Mouse (Mus musculus) midbrain, embryonic 10.5 days (tissue): ENCODE measurements at regions not wholly inside any gene's neighbourhood (a gene's known extent, or its start where the extent isn't known, plus 50 kb on each side); places are given as distances from the start of the nearest gene placed in this dataset.

Experiments used
- DNase-seq: peaks from one replicate; pipeline ENCODE4 v3.0.0-alpha.2; 2017; ENCODE audit warnings: low spot score
- H3K27ac ChIP-seq: fragments of 300-500 bp; sonication (generic); replicated peaks from 2 replicates; pipeline ENCODE4 v1.5.1; 2016; ENCODE audit warnings: mild to moderate bottlenecking
- H3K27me3 ChIP-seq: fragments of 300-500 bp; sonication (generic); 2 replicates; pipeline ENCODE4 v1.6.1; 2016; ENCODE audit warnings: low read depth, mild to moderate bottlenecking; ENCODE audit not compliant: poor library complexity, severe bottlenecking
- H3K36me3 ChIP-seq: fragments of 300-500 bp; sonication (generic); 2 replicates; pipeline ENCODE4 v1.6.1; 2016; ENCODE audit warnings: mild to moderate bottlenecking, moderate library complexity
- H3K4me1 ChIP-seq: fragments of 300-500 bp; sonication (generic); 2 replicates; pipeline ENCODE4 v1.6.1; 2016
- H3K4me3 ChIP-seq: fragments of 300-500 bp; sonication (generic); 2 replicates; pipeline ENCODE4 v1.5.1; 2016; ENCODE audit warnings: mild to moderate bottlenecking, moderate library complexity
- H3K9me3 ChIP-seq: fragments of 300-500 bp; sonication (generic); replicated peaks from 2 replicates; pipeline ENCODE4 v1.6.1; 2016; ENCODE audit warnings: mild to moderate bottlenecking
- WGBS: fragments of 180-500 bp; shearing (Covaris S2); methylation state at CpG from one replicate; pipeline ENCODE4 v1.1.7; 2016; 5-methylcytosine and 5-hydroxymethylcytosine counted together

DNA sequence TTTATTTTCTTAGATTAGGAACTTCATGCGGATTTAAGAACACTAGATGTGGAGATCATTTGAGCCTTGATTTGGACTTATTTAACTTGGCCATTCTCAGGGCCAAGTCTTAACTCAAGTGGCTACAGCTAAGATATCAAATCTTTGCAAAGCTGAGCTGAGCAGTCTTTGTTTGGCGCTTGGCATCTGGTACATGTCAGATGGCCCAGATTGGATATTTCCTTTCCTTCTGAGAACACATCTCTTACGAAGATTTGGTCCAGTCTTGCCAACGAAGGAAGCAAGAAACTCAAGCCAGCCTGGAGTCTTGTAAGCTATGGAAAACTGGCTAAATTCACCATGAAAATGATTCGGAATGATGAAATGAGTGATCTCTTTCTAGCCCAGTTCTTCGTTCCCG is 59.1 kb upstream of the Cdc42ep3 start:
- no peaks in the 10 kb centered on the region for H3K36me3 ChIP-seq
- no peak for DNase-seq
- WGBS, result 91% methylated on average over 7 of the region's 7 CpGs
- no peak overlapping the region for H3K27ac ChIP-seq
- no peaks in the 10 kb centered on the region for H3K4me1 ChIP-seq
- H3K9me3 ChIP-seq, result no peaks in the 10 kb centered on the region
- H3K27me3 ChIP-seq, result no peaks in the 10 kb centered on the region
- H3K4me3 ChIP-seq, result no peak overlapping the region

- H3K27ac ChIP-seq, result no peak overlapping the region
These were observed 63.1 kb upstream of the Cdc42ep3 start for GRCm38 (mm10) chr17:79417953-79418352.

GRCm38 (mm10) chr17:79421618-79422017 is 66.7 kb upstream of the Cdc42ep3 start:
- Histone ChIP-seq H3K9me3 (no peaks in the 10 kb centered on the region), H3K27me3 (no peaks in the 10 kb centered on the region), H3K36me3 (no peaks in the 10 kb centered on the region), H3K27ac (no peak overlapping the region), H3K4me1 (no peaks in the 10 kb centered on the region), H3K4me3 (no peak overlapping the region)
- DNase-seq, result no peak
- WGBS, result 82% methylated on average over 7 of the region's 7 CpGs

More at GRCm38 (mm10) chr17:79417953-79418352, 63.1 kb upstream of the Cdc42ep3 start:
- Histone ChIP-seq H3K9me3 (no peaks in the 10 kb centered on the region), H3K4me3 (no peak overlapping the region), H3K4me1 (no peaks in the 10 kb centered on the region), H3K27me3 (no peaks in the 10 kb centered on the region), H3K36me3 (no peaks in the 10 kb centered on the region)
- 90% methylated on average over 1 of the region's 1 CpGs for WGBS
- no peak for DNase-seq

DNA sequence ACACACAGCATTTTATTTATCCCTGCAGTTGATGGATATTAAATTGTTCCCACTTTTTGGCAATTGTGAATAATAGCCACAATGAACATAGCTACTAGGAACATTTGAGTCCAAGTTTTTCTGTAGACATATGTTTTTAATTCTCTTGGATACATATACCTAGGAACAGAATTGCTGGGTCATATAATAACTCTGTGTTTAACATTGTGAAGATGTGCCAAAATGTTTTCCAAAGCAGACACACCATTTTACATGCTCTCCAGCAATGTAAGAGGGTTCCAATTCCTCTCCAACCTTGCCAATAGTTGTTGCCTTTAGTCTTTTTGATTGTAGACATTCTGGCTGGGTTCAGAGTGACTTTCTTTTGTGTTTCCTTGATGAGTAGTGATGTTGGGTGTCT is 84.3 kb upstream of the Cdc42ep3 start:
- DNase-seq, result no peak

GRCm38 (mm10) chr17:79442507-79443115 is 87.7 kb upstream of the Cdc42ep3 start:
- Histone ChIP-seq H3K36me3 (no peaks in the 10 kb centered on the region), H3K4me1 (no peaks in the 10 kb centered on the region), H3K9me3 (no peaks in the 10 kb centered on the region), H3K27ac (no peak overlapping the region), H3K27me3 (no peaks in the 10 kb centered on the region), H3K4me3 (no peak overlapping the region)
- no peak for DNase-seq
- 87% methylated on average over 3 of the region's 3 CpGs for WGBS

More for the DNA sequence above, 84.3 kb upstream of the Cdc42ep3 start:
- Histone ChIP-seq H3K4me1 (no peaks in the 10 kb centered on the region), H3K4me3 (no peak overlapping the region), H3K27me3 (no peaks in the 10 kb centered on the region), H3K36me3 (no peaks in the 10 kb centered on the region), H3K9me3 (no peaks in the 10 kb centered on the region), H3K27ac (no peak overlapping the region)

DNA sequence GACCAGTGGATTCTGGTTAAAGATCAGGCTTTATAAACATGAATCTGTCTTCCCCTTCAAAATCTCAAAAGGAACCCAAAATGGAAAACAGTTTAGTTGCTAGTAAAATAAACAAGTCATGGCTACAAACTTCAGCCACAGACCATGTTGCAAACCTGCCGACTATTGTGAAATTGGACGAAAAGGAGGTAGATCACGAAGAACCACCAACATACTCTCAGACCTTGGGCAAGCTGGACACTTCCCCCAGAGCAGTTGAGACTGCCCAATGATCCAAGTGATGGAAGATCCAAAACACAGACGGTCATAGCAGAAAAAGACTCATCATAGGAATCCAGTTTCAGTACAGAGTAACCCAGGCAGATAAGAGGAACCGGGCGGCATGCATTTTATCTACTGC is 92.3 kb upstream of the Cdc42ep3 start:
- no peaks in the 10 kb centered on the region for H3K36me3 ChIP-seq
- no peak for DNase-seq
- H3K27me3 ChIP-seq, result no peaks in the 10 kb centered on the region
- H3K9me3 ChIP-seq, result no peaks in the 10 kb centered on the region
- 93% methylated on average over 6 of the region's 6 CpGs for WGBS
- H3K4me1 ChIP-seq, result peaks cover 11% of the 10 kb centered on the region
- H3K4me3 ChIP-seq, result no peak overlapping the region
- no peak overlapping the region for H3K27ac ChIP-seq

DNA sequence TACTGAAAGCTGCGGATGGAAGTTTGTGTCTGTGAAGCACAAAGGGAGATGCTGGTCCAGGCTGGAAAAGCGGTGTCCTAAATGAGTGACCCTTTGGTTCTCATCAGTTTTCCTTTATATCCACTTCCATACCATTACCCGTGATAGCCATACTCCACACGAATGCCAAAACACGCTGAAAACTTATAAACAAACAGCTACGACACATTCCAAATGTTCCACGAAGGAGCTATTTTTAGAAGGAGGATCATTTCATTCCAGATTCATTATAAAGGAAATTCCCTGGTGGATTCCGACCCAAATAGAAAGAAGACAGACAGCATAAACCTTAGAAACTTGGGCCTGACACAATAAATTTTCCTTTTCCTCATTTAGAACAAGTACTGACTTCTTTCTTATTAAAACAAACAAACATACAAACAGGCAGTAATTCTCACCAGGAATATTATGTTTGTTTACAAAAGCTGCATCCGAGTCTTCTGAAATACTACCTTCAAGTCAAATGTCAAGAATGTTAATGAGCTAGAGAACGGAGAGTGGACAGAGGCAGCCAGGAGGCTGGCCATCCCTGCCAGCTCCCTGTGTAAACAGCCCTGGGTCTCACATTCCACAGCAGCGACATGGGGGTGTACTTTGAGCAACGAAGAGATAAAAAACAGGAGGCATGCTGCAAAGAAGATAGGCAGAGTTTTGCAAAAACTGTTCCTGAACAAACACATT is 96.4 kb upstream of the Cdc42ep3 start:
- H3K4me1 ChIP-seq, result peaks cover 34% of the 10 kb centered on the region
- H3K36me3 ChIP-seq, result no peaks in the 10 kb centered on the region
- H3K4me3 ChIP-seq, result no peak overlapping the region
- H3K27me3 ChIP-seq, result no peaks in the 10 kb centered on the region
- 46% methylated on average over 12 of the region's 12 CpGs for WGBS
- H3K27ac ChIP-seq, result no peak overlapping the region
- no peaks in the 10 kb centered on the region for H3K9me3 ChIP-seq
- no peak for DNase-seq

DNA sequence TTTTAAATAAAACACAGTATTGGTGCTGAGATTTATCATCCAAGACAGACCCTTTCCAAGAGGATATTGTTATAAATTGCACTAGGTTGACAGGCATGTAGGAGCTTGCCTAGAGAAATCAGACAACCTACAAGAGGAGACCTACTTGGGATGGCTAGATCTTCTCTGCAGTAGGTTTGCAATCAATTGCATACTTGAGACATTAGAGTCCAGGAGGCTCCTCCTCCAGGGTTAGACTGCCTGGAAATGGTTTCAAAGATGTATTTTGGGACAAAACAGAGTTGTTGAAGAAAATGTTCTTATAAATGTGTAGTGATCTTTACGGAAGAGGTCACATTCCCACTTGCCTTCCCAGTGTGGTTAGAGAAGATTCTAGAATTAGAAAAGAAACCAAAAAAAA is 98.9 kb upstream of the Cdc42ep3 start:
- Histone ChIP-seq H3K4me1 (peaks cover 41% of the 10 kb centered on the region), H3K9me3 (no peaks in the 10 kb centered on the region), H3K27me3 (no peaks in the 10 kb centered on the region), H3K36me3 (no peaks in the 10 kb centered on the region), H3K27ac (no peak overlapping the region), H3K4me3 (no peak overlapping the region)
- WGBS, result 82% methylated on average over 1 of the region's 1 CpGs
- no peak for DNase-seq

DNA sequence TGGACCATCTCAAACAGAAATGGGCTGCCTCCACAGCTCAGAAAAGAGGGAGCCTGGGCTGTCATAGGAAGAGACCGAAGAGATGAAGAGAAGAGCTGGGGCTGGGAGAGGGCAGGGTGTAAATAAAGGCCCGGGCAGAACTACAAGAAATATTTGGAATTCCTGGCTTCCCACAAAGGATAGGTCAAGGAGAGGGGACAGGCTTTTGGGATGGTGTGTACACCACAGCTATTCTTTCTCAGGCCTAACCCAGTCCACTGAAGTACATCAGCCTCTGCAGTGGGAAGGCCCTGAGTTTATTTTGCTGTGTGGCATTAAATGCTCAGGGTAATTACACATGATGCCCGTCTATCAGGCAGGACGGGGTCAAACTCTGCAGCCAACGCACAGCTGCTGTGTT is 99.6 kb upstream of the Cdc42ep3 start:
- WGBS, result 29% methylated on average over 5 of the region's 5 CpGs
- Histone ChIP-seq H3K27me3 (no peaks in the 10 kb centered on the region), H3K27ac (peak overlapping the region; percentile 63), H3K36me3 (no peaks in the 10 kb centered on the region), H3K4me3 (no peak overlapping the region), H3K9me3 (no peaks in the 10 kb centered on the region), H3K4me1 (peaks cover 41% of the 10 kb centered on the region)
- no peak for DNase-seq

- H3K27ac ChIP-seq, result peak overlapping the region; percentile 63
- no peaks in the 10 kb centered on the region for H3K36me3 ChIP-seq
- no peak for DNase-seq
- H3K27me3 ChIP-seq, result no peaks in the 10 kb centered on the region
- 83% methylated on average over 7 of the region's 7 CpGs for WGBS
- no peak overlapping the region for H3K4me3 ChIP-seq
- peaks cover 41% of the 10 kb centered on the region for H3K4me1 ChIP-seq
- no peaks in the 10 kb centered on the region for H3K9me3 ChIP-seq
These were observed 100.3 kb upstream of the Cdc42ep3 start for GRCm38 (mm10) chr17:79455229-79455628.

DNA sequence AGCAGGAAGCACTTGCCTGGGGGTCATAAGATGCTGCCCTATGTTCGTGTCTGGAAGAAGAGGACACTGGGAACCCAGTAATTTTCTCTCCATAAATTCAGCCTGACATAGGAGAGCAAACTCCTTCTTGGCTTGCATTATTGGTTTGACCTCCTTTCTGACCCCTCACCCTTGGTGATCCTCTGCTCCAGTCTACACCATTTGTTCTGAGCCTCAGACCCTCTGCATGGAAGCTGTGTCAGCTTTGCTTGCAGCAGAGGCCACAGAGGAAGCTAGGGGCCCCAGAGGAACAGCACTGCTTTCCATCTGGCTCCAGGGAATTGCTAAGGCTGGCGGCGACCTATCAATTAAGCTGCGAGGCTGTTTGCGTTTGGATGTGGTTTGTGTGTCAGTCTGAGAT is 102.7 kb upstream of the Cdc42ep3 start:
- DNase-seq, result no peak
- Histone ChIP-seq H3K9me3 (no peaks in the 10 kb centered on the region), H3K27ac (no peak overlapping the region)

GRCm38 (mm10) chr17:79461681-79462091 is 106.8 kb upstream of the Cdc42ep3 start:
- Histone ChIP-seq H3K27me3 (no peaks in the 10 kb centered on the region), H3K4me1 (peaks cover 7% of the 10 kb centered on the region), H3K9me3 (no peaks in the 10 kb centered on the region), H3K27ac (no peak overlapping the region), H3K4me3 (no peak overlapping the region), H3K36me3 (no peaks in the 10 kb centered on the region)
- no peak for DNase-seq
- WGBS, result 82% methylated on average over 3 of the region's 3 CpGs

More for the DNA sequence above, 102.7 kb upstream of the Cdc42ep3 start:
- no peaks in the 10 kb centered on the region for H3K36me3 ChIP-seq
- no peak overlapping the region for H3K4me3 ChIP-seq
- peaks cover 30% of the 10 kb centered on the region for H3K4me1 ChIP-seq
- no peaks in the 10 kb centered on the region for H3K27me3 ChIP-seq
- WGBS, result 60% methylated on average over 5 of the region's 5 CpGs

- WGBS, result 89% methylated on average over 10 of the region's 10 CpGs
- Histone ChIP-seq H3K4me3 (no peak overlapping the region), H3K36me3 (no peaks in the 10 kb centered on the region), H3K27ac (no peak overlapping the region), H3K4me1 (no peaks in the 10 kb centered on the region), H3K9me3 (no peaks in the 10 kb centered on the region), H3K27me3 (no peaks in the 10 kb centered on the region)
- no peak for DNase-seq
These were observed 108.3 kb upstream of the Cdc42ep3 start for GRCm38 (mm10) chr17:79463074-79463694.
